Mouse (Mus musculus) lung, postnatal 14 days (tissue): ENCODE measurements around the gene Map4.
"Not testable (repeated sequence)": the region's sequence is repeated elsewhere in the genome, so short reads cannot be mapped to it uniquely, and the experiment has no call there.

ENCODE experiments used
- DNase-seq: peaks from one replicate; pipeline ENCODE4 v3.0.0; 2021

The Map4 gene

DNA sequence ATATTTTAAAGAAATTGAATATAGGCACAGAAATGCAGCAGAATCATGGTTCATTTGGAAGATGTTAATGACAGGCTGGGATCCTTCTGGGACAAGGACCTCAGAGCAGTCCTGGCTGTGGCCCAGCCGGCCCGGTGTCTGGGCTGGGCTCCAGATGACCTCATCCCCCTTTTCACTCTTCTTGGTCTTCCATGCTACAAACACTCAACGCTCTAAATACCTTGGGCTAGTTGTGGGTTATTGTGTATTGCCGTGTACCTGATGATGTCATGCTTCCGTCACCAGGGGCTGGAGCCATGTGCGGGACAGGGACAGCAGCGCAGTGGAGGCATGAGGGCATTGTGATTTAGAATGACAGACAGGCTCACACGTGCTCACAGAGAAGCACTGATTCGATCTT is 139.1 kb downstream of the Map4 start:
- peak; percentile 46 for DNase-seq

DNA sequence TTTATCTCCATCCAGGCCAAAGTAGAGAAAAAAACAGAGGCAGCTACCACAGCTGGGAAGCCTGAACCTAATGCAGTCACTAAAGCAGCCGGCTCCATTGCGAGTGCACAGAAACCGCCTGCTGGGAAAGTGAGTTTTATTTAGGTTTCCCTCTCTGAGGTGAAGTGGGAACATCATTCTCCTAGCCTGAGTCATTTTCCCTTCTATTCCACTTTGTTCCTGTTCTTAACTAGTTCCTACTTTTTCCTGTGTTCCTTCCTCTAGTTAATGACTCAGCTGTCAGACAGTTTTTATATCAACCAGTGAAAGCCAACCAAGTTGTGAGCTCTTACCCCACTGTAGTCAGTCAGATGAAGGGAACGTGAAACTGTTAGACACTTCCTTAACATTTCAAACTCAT is 139.8 kb downstream of the Map4 start:
- DNase-seq, result no peak

DNA sequence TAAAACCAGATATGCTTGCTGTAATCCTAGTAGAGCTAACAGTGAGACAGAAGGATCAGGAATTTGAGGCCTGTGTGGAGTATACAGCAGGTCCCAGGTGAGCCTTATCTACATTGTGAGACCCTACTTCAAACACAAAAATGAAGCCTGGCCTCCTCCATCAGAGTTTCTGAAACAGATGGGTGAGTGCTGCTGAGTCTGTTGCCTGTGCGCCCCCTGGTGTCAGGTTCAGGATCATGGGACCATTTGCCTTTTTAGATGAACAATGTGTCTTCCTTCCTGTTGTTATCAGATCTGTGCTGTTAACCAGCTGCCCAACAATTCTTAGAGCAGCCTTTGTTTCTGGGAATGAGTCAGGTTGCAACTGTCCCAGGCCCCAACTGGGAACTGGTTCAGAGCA is 140.6 kb downstream of the Map4 start:
- DNase-seq, result peak; percentile 84

DNA sequence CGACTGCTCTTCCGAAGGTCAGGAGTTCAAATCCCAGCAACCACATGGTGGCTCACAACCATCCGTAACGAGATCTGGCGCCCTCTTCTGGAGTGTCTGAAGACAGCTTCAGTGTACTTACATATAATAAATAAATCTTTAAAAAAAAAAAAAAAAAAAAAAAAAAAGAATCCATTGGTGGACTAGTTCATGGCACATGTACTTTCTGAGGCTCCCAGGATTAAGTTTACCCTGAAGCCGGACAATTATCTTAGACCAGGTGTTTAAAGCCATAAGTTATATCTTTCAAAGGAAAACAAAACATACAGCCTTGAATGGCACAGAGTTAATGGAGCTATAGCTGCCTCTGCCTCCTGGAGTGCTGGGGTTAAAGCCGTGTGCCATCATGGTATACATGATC is 145.2 kb downstream of the Map4 start:
- not testable (repeated sequence) for DNase-seq

DNA sequence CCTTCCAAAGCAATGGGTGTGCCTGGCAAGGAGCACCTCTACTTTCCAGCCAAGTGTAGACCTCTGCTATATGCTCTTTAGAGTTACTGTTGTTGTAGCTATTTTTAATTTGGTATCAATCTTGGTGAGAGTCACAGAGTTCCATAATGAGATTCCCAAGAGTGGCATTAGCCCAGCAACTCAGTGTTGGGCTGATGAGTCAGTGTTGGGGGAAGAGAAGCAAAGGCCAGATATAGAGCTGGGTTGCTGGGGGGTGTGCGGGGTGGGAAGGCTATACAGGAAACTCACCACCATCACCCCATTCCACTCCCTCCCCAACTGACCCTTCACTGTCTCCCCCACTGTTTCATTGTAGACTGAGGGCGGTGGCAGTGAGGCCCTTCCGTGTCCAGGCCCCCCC is 149.8 kb downstream of the Map4 start:
- no peak for DNase-seq

DNA sequence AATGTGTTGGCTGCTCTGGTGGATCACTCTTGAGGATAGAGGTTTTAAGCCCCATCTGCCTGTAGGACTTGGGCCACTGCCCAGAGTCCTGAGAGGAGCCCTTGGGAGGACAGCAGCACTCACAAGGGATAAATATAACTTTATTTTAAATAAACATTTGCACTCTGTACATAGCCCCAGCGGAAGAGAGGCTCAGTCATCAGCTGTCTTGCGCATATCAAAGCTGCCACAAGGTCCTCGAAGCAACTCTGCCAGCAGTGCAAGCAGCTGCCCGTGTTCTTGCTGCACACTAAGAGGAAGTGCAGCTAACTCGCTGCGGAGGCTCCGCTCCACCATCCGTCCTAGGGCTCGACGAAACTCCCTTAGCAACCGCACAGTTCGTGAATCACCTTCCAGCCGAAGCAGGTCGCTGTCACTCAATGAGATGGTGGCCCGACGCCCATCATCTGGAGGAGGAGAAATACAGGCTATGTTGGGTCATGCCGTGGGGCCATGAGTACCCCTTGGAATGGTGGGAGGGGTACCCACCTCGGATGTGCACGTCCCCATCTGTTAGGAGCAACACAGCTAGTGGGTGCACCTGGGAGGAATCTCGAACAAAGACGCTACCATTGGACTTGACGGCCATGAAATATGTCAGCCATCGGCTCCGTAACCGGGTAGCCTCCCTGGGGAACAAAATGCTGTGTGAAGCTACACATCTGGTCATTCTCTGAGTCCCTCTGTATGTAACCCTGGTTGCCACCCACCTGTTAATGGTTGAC is 153.1 kb downstream of the Map4 start:
- peak; percentile 20 for DNase-seq

DNA sequence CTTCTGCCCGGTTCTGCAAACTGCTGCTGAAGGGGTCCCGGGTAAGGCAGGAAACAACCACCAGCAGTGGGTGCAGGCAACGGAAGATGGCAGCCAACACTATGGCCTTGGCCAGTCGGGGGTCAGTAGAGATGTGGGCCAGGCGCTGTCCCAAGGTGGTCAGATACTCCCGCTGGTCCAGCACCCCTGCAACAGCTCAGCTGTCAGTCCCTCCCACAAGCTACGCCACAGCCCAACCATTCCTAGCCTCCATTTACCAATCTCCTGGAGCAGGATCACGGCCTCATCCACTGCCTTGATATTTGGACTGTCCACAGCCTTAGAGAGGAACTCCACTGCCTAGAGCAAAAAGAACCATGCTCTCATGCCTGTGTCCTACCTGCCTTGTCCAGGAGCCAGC is 154.4 kb downstream of the Map4 start:
- no peak for DNase-seq

DNA sequence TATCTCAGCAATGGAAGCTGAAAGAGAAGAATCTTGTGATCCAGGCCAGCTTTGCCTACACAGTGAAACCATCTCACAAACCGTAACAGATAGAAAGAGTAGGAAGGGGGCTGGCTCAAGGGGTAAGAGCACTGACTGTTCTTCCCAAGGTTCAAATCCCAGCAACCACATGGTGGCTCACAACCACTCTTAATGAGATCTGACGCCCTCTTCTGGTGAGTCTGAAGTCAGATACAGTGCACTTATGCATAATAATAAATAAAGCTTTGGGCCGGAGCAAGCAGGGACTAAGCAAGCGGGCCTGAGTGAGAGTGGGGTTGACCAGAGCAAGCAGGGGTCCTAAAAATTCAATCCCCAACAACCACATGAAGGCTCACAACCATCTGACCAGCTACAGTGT is 162.0 kb downstream of the Map4 start:
- peak; percentile 24 for DNase-seq

DNA sequence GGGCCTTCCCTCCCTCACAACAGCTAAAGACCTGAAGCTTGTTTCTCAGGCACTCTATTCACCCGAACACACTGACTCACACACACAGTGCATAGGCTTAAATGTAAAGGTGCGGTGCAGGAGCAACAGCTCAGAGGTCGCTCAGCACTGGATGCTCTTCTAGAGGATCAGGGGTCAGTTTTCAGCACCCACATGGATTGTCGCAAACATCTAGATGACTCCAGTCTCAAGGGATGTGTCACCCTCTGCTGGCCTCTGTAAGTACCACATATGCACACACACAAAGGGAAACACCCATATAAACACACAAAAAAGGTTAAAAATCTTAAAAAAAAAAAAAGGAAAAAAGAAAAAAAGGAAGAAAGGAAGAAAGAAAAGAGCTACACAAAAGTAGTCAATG is 163.5 kb downstream of the Map4 start:
- DNase-seq, result no peak

DNA sequence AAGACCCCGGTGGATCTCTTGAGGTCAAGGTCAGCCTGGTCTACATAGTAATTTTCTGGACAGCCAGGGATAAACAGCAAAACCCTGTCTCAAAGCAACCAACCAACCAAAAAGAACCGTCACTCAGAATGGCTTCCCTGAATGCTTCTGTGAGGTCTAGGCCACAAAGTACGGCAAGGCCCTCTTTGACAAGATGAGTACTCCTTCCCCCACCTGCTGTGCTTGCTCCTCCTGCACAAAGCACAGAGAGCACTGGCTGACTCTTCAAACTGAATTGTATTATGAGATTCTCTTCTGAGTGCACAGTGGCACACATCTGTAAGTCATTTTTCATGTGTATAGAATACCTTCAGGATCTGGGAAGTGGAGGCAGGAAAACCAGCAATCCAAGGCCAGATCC is 166.5 kb downstream of the Map4 start:
- DNase-seq, result no peak

DNA sequence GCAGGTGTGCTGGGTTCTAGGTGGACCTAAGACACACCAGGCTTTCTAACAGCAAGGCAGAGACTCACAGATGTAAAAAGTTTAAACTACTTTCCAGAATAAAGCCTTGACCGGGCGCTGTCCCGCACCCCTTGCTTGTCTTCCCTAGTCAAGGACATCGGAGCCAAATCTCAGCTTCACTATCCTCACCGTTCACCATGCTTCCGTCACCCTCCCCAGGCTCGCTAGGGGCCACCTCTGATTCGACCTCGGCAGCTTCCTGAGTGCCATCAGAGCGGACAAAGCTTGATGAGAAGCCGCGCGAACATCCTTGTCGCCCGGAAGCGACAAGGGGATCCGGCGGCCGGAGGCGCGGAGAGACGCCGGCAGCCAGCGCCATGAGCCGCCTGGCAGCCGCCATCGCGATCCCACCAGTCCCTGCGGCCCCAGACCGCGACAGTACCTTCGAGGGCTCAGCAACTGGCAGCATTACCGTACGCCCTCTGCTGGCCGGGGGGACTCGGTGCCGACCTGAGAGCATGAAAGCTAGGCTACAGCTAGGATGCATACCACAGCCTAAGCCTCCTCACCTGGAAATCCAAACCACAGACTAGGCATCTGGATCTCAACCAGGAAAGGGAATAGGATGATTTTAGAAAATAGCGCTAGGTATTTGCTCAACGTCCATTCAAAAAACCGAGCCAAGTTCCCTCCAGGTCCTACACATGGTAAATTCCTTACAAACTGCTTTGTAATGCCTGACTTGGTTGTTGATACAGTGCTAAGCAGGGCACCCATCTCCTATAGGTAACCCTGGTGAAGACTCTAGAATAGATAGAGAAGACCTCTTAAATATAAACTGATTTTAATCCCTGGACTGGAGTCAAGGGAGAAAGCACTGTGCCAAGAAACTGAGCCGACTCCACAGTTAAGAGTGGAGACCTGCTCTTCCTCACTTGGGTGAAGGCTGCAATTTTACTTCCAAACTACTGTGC is 169.7 kb downstream of the Map4 start:
- DNase-seq, result peak; percentile 95

DNA sequence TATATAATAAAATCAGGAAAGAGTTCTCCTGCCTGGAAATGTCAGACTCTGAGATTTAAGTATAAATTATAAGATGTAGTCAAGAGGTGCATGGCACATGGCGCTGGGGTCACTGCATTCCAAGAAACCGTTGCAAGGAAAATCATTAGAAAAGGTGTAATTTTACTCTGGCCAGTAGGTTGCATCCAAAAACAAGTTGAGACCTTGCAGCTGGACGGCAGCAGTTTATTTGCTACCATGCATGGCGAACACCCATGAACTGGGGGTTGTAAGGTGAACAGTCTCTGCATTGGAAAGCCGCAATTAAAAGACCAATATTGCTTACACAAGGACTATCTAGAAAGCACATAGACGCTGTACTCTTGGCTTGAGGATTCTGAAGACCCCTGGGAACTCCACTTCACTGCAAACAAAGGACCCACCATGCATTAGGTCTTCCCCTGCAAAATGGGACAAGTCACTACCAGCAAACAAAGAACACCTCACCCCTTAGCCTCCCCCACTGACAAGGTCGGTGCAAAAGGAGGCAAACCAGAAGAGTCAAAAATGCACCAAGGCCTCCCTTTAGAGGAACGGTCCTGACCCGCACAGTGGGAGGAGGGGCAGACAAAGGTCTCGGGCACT is 185.2 kb downstream of the Map4 start:
- DNase-seq, result no peak

DNA sequence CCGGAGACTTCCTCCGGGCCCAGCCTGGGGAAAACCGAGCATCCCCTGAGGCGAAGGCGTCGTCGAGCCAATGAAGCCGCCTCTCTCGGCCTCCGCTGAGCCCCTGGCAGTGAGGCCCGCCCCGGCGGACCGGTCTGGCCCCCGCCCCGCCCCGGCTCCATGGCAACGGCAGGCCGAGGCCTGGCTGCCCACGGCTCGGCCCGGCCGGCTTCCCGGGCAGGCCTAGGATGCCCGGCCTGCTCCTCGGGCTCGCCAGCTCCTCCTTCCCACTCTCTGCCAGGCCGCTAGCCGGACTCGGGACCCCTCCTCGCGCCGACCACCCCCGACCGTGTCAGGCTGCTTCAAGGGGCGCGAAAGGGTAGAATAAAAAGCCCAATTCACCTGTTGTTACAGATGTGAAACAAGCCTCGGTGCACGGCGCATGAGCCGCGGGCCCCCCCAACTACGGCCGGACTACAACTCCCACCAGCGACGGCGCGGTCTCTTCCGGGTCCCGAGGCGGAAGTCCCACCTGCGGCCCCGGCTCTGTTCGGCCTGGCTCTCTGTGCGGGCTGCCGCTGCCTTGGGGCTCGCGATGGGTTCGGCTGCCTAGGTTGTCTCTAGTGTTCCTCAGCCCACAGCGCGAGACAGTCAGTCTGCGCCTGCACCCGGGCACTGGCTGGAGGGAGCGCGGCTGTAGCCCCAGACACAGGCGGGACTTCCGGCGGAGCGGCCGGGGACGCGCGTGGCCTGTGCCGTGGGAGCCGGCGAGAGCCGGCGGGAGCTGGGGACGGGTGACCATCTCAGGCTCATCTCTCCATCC is 185.9 kb downstream of the Map4 start, which contains the start of gene Smarcc1:
Gene Smarcc1, plus strand, starts transcription at position 732 of the 802 bp plus-strand sequence.
- DNase-seq, result peak; percentile 87

DNA sequence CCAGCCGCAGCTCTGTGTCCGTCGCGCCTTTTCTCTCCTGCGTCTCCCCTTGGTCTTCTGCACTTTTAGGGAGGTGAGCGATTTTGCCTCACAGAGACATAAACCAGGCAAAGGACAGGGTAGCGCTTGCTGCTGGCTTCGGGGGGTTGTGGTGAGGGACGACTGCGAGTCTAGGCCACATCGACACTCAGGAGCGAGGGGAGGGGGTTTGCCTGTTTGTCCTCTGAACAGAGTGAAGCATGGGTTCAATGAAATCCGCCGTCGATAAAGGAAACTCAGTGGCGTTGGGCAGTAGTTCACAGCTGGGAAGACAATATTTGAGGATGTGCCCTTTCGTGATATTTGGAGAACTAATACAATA is 186.5 kb downstream of the Map4 start, which contains the start of gene Dhx30:
Gene Dhx30, minus strand, starts transcription at position 52 of the 361 bp plus-strand sequence.
- no peak for DNase-seq

DNA sequence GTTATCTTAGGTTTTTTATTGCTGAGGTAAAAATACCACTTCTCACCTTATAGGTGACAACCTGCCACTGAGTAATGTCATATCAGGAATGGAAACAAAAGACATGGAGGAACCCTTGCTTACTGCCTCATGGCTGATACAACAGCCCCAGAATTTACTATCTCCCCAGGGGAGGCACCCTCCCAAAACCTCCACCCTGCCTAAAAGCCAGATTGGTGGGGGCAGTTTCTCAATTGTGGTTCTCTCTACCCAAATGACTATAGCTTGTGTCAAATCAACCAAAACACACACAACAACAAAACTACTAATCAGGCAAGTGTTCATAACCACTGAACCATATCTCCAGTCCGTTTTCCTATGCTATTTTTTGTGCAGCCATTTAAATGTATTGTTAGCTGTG is 187.0 kb downstream of the Map4 start:
- no peak for DNase-seq

DNA sequence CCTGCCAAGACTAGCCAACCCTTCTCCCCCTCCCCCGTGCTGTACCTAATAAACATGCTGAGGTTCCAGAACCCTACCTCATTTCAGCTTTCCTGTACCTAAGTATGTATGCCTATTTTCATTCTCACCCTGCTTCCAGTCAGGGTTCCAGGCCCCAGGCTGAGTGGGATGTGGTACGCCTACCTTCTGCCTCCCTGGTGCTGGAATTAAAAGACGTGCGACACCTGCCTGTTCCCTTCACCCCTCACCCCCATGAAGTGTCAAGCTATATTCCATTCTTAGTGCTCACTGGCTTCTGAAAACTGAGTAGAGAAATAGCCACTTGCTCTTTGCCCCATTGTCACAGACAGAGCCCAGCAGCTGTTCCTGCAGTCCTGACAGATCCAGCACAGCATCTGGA is 190.2 kb downstream of the Map4 start:
- DNase-seq, result no peak

DNA sequence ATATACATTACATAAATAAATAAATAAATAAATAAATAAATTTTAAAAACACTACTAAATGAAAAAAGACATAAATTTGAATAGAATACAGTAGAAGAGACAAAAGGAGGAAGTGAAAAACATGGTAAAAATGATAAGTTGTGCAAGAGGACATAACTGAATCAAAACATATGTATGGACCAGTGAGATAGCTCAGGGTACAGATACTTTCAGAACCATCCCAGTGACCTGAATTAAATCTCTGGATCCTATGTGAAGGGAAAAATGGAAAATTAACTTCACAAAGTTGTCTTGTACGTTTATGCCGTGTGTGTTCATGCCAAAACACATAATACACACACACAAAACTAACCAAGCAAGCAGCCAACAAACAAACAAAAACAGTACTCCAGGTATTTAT is 192.1 kb downstream of the Map4 start:
- DNase-seq, result no peak

DNA sequence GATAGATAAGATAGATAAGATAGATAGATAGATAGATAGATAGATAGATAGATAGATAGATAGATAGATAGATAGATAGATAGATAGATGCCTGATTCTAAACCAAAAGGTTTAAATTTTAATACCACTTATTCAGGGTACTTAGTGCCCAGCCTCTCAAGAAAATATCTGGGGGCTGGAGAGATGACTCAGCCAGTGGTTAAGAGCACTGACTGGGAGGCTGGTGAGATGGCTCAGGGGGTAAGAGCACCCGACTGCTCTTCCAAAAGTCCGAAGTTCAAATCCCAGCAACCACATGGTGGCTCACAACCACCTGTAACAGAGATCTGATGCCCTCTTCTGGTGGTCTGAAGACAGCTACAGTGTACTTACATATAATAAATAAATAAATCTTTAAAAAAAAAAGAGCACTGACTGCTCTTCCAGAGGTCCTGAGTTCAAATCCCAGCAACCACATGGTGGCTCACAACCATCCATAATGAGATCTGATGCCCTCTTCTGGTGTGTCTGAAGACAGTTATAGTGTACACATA is 192.8 kb downstream of the Map4 start:
- DNase-seq, result not testable (repeated sequence)

DNA sequence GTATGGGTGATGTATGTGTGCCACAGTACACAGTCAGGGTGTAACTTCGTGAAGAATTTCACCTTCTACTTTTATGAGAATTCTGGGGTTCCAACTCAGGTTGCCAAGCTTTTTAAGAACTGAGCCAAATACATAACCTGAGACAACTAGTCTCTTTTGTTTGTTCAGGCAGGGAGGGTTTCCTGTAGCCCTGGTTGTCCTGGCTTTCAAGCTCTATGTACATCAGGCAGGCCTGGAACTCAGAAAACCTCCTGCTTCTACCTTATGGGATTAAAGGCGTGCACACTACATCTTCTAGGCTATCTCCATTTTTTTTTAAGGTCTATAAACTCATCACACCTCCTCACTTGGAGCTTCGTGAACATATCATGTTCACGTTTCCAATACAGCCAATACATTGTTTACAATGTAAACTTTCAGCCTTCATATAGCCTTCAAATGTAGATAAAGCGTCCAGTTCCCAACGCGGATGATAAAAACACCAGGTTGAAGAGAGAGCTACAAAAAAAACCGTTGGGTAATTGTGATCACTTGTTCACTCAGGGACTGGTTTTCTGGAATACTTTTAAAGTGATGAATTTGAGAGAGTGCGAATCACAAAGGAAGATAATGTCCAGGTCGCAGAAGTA is 199.8 kb downstream of the Map4 start:
- no peak for DNase-seq

DNA sequence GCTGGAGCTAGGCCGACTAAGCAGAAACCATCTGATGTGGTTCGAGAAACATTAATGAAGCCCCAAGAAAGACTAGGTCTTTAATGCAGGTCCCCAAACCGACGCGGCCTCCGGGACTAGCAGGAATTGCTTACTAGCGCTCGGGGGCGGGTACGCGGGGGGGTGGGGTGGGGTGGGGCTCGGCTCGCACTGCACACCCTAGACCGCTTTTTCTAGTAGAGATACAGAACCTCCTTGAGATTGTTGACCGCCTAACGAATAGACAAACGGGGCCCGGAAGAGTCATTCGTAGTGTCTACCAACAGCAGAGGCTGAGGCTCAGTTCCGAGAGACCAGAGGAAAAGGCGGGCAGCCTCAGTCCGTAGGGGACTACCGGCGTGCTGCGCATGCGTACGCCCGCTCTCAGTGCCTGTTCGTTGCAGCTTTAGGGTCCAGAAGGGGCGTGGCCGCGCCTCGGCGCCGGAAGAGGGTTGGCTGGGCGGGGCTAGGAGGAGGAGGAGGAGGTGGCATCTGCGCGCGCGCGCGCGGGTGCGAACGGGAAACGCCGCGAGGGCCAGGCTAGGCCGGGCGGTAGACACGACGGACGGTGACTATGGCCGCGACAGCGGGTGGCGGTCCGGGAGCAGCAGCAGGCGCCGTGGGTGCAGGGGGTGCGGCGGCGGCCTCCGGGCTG is 200.4 kb downstream of the Map4 start:
- DNase-seq, result peak; percentile 100

DNA sequence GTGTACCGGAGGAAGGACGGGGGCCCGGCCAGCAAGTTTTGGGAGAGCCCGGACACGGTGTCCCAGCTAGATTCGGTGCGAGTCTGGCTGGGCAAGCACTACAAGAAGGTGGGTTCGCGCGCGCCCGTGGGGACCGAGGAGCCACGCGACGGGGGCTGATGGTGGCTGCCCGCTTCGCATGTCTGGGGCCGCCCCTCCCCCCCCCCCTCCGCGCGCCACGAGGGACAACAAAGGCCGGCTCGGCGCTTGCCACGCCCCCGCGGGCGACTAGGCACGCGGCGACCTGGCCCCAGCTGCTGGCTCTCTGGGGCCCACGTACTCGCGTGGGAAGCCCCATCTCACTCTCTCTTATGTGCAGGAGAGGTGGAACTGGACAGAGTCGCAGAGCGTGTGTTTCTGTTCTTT is 200.9 kb downstream of the Map4 start:
- peak; percentile 29 for DNase-seq
